Mouse (Mus musculus) CH12.LX (cell line): ENCODE results near the gene Thap8.

Experiments used
- CTCF ChIP-seq, 2 experiments: IDR thresholded peaks in 1 of 2; conservative IDR thresholded peaks in 1 of 2; 2 replicates each; pipeline ENCODE4 v1.5.1; 2011 to 2012; ENCODE audit warnings: low read depth in 2 of 2, low read length in 2 of 2, improper control_type of control experiment in 1 of 2, inconsistent platforms in 1 of 2, mild to moderate bottlenecking in 1 of 2, moderate library complexity in 1 of 2
- EP300 ChIP-seq: IDR thresholded peaks from 2 replicates; pipeline ENCODE4 v1.6.1; 2011; ENCODE audit warnings: low read length, improper control_type of control experiment
- MAZ ChIP-seq: IDR thresholded peaks from 2 replicates; pipeline ENCODE4 v1.6.1; 2012; ENCODE audit warnings: low read depth, mild to moderate bottlenecking, inconsistent platforms, low read length, improper control_type of control experiment, moderate library complexity
- MXI1 ChIP-seq: IDR thresholded peaks from 2 replicates; pipeline ENCODE4 v1.6.1; 2011; ENCODE audit warnings: mild to moderate bottlenecking, low read depth, low read length, improper control_type of control experiment
- POLR2A ChIP-seq: IDR thresholded peaks from 2 replicates; pipeline ENCODE4 v1.6.1; 2011; ENCODE audit warnings: low read depth, mild to moderate bottlenecking, improper control_type of control experiment, low read length
- POLR2AphosphoS2 ChIP-seq: IDR thresholded peaks from 2 replicates; pipeline ENCODE4 v1.6.1; 2011; ENCODE audit warnings: low read depth, low read length, improper control_type of control experiment
- ZNF384 ChIP-seq: IDR thresholded peaks from 2 replicates; pipeline ENCODE4 v1.6.1; 2012; ENCODE audit warnings: low read depth, low read length, improper control_type of control experiment, inconsistent platforms

- no peak for TF ChIP-seq MAZ
- TF ChIP-seq EP300: no peak
- TF ChIP-seq ZNF384: no peak
- no peak for TF ChIP-seq CTCF (conservative IDR thresholded peaks at IDR 0.05 in 1 of 2, IDR thresholded peaks at IDR 0.05 in 1 of 2; ENCODE audit: low read depth in 2 of 2, low read length in 2 of 2)
- no peak for TF ChIP-seq POLR2AphosphoS2
- no peak for TF ChIP-seq POLR2A
- no peak for TF ChIP-seq MXI1
These were observed 59.7 kb downstream of the Thap8 start for GRCm38 (mm10) chr7:30339432-30340109.
